In genomic region chr1:160054366-160055078, GRCm38 (mm10) we compare ENCODE assay signal across 13 mouse cellular contexts. TPM values are rescaled to one million over a fixed set of nuclear protein-coding genes. Genes with fewer than 3 reads are reported as not detected.
A peak's percentile ranks its signal among the peaks of the same experiment; 100 is the strongest.
DNase-seq lines count a peak whose midpoint lies in the region; ATAC-seq and TF ChIP-seq lines count a peak whose summit lies in the region.
"Had no signal": no experiment of that assay in that cellular context is flagged by ENCODE, and none has a peak within 500 bp of the region (broad histone marks: within the 10 kb centered on the region; RNA-seq: fewer than 3 reads in every experiment).

No protein-coding gene starts in this region.

- intact Hi-C loops in heart, postnatal 25 days (cut with DNase I) = no loop called here

- no peak for TF ChIP-seq CTCF in spleen, adult 2 months (IDR thresholded peaks at IDR 0.05; ENCODE audit: extremely low read depth, insufficient read depth, insufficient read length, insufficient replicate concordance)

- WGBS in spleen, adult 2 months = 35% methylated on average over 5 of the region's 5 CpGs
- 85% methylated on average over 5 of the region's 5 CpGs for WGBS in midbrain, embryonic 15.5 days

- H3K27ac ChIP-seq in spleen, adult 2 months (ENCODE audit: insufficient read depth, low read length) = peak overlapping the region; percentile 91
- H3K27ac ChIP-seq in midbrain, embryonic 15.5 days = no peak overlapping the region
- H3K27ac ChIP-seq: embryonic facial prominence, embryonic 12.5 days; hindbrain, embryonic 12.5 days; neural tube, embryonic 15.5 days had no signal

- no peak for DNase-seq in spleen, adult 2 months (ENCODE audit: low read depth in 1 of 2, low spot score in 2 of 2)
- no peak for DNase-seq in spleen, postnatal 4 days (ENCODE audit: low spot score in 2 of 2)
- DNase-seq in adipocyte (ENCODE audit: low spot score) = no peak
- DNase-seq in heart, postnatal 25 days (ENCODE audit: low spot score) = no peak
- DNase-seq: gastrocnemius, postnatal 36 days; kidney, postnatal 14 days; thymus, postnatal 4 days had no signal

- H3K4me1 ChIP-seq in spleen, adult 2 months (ENCODE audit: control insufficient read depth, insufficient read depth, insufficient read length) = peaks cover 32% of the 10 kb centered on the region; the same call in 1 of the 2 replicates
- no peaks in the 10 kb centered on the region for H3K4me1 ChIP-seq in midbrain, embryonic 15.5 days
- H3K4me1 ChIP-seq: embryonic facial prominence, embryonic 12.5 days; hindbrain, embryonic 12.5 days; neural tube, embryonic 15.5 days had no signal

- no peak overlapping the region for H3K4me2 ChIP-seq in midbrain, embryonic 15.5 days
- H3K4me2 ChIP-seq: embryonic facial prominence, embryonic 12.5 days; hindbrain, embryonic 12.5 days; neural tube, embryonic 15.5 days had no signal

- no peak for TF ChIP-seq POLR2A in spleen, adult 2 months (IDR thresholded peaks at IDR 0.05; ENCODE audit: low read depth, low read length)

- H3K9ac ChIP-seq in midbrain, embryonic 15.5 days = no peak overlapping the region
- H3K9ac ChIP-seq: embryonic facial prominence, embryonic 12.5 days; hindbrain, embryonic 12.5 days; neural tube, embryonic 15.5 days had no signal

- no peak overlapping the region for H3K4me3 ChIP-seq in spleen, adult 2 months (ENCODE audit: extremely low read depth, insufficient read depth, insufficient read length)
- no peak overlapping the region for H3K4me3 ChIP-seq in midbrain, embryonic 15.5 days
- H3K4me3 ChIP-seq: embryonic facial prominence, embryonic 12.5 days; hindbrain, embryonic 12.5 days; neural tube, embryonic 15.5 days had no signal

- ATAC-seq in granulocyte monocyte progenitor cell, adult 5-6 weeks (replicated peaks; ENCODE audit: poor library complexity, severe bottlenecking) = peak; percentile 28; the same call in 1 of the 2 replicates
- peak; percentile 24; the same call in 1 of the 2 replicates for ATAC-seq in megakaryocyte, adult 5-6 weeks (ENCODE audit: poor library complexity, severe bottlenecking)
- no peak for ATAC-seq in midbrain, embryonic 15.5 days (replicated peaks)

- H3K36me3 ChIP-seq in spleen, adult 2 months (ENCODE audit: control insufficient read depth, insufficient read depth, low read length) = peaks cover 3% of the 10 kb centered on the region; the same call in 1 of the 2 replicates
- no peaks in the 10 kb centered on the region for H3K36me3 ChIP-seq in midbrain, embryonic 15.5 days (replicated peaks)
- H3K36me3 ChIP-seq: embryonic facial prominence, embryonic 12.5 days; hindbrain, embryonic 12.5 days; neural tube, embryonic 15.5 days had no signal

- no peaks in the 10 kb centered on the region for H3K9me3 ChIP-seq in midbrain, embryonic 15.5 days
- H3K9me3 ChIP-seq: embryonic facial prominence, embryonic 12.5 days; hindbrain, embryonic 12.5 days; neural tube, embryonic 15.5 days had no signal

- H3K27me3 ChIP-seq in spleen, adult 2 months (ENCODE audit: control insufficient read depth, insufficient read depth, low read length) = no peaks in the 10 kb centered on the region
- H3K27me3 ChIP-seq in midbrain, embryonic 15.5 days (replicated peaks) = no peaks in the 10 kb centered on the region
- H3K27me3 ChIP-seq: embryonic facial prominence, embryonic 12.5 days; hindbrain, embryonic 12.5 days; neural tube, embryonic 15.5 days had no signal

RNA-seq across cellular contexts. Expression of gene 4930523C07Rik, which starts 10.3 kb away (rescaled TPM):
- 37.4 and 37.9 TPM in 2 replicates for polyA plus RNA-seq in spleen, adult 2 months (2012; rRNA removed)
- total RNA-seq in granulocyte monocyte progenitor cell, adult 5-6 weeks (2014; fragmentation: Nextera tagmentation) = 22.9 and 28.4 TPM in 2 replicates
- 53.9 and 82.3 TPM in 2 replicates for total RNA-seq in granulocyte monocyte progenitor cell, adult 5-6 weeks (2017)
- total RNA-seq in megakaryocyte, adult 5-6 weeks (2015) = 54.6 and 66.3 TPM in 2 replicates
- total RNA-seq in megakaryocyte, adult 5-6 weeks (2017) = 48.8 and 62.2 TPM in 2 replicates
- 1.7 TPM in 2 replicates for polyA plus RNA-seq in midbrain, embryonic 15.5 days (2015; fragmentation: Nextera tagmentation; extraction: Ambion mirVana)
- 10 to 100 TPM; 19.2 to 20.2 TPM for total RNA-seq in heart, postnatal 25 days (2021)
